Mouse (Mus musculus): ENCODE measurements around the gene Def8.

DNA sequence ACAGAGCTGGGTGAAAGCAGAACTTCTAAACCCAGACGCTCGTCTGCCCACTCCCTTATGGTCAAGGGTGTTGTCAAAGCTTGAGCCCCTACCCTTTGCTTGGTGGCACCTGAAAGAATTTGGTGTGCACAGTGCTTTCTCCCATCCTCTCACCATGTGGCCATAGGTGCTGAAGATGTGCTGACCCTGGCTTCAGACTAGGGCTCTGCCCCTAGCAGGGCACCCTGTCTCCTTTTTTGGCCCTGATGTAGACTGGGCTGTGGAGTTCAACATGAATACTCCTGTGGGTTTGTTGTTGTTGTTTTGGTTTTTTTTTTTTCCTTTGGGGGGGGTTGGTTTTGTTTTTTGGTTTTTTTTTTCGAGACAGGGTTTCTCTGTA, 557 bp upstream of the Def8 start:
- TF ChIP-seq CTCF (IDR thresholded peaks at IDR 0.05; ENCODE audit: extremely low read depth, insufficient read depth, insufficient read length, insufficient replicate concordance) (no peak), POLR2A (IDR thresholded peaks at IDR 0.05; ENCODE audit: low read depth, low read length) (no peak)

Data from spleen, adult 2 months (tissue).